Mouse (Mus musculus): ENCODE data around the gene Casc1. TPM values are rescaled to one million over a fixed set of nuclear protein-coding genes. Genes with fewer than 3 reads are reported as not detected.
"Not testable (repeated sequence)": the region's sequence is repeated elsewhere in the genome, so short reads cannot be mapped to it uniquely, and the experiment has no call there.

The Casc1 gene
- total RNA-seq, 2 experiments from 2014 or later = 1.4 to 1.9 TPM

DNA sequence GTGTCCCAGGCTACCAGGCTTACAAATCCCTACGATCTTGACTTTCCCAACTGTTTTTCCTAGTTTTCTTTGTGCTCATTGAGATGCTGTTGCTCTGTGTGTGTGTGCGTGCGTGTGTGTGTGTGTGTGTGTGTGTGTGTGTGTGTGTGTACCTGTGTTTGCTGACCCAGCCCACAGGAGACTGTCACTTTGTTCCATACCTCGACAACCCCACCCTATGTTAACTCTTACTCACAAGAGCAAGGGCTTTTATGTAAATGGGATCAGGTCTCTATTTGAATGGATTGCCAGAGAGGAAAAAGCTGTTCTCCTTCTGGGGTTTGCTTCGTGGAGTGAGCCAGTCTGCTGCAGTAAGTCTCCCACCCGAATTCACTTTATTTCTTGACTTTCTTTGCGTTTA is 65.6 kb downstream of the Casc1 start:
- no peak overlapping the region for H3K27ac ChIP-seq
- DNase-seq (ENCODE audit: low spot score in 2 of 2) = no peak

DNA sequence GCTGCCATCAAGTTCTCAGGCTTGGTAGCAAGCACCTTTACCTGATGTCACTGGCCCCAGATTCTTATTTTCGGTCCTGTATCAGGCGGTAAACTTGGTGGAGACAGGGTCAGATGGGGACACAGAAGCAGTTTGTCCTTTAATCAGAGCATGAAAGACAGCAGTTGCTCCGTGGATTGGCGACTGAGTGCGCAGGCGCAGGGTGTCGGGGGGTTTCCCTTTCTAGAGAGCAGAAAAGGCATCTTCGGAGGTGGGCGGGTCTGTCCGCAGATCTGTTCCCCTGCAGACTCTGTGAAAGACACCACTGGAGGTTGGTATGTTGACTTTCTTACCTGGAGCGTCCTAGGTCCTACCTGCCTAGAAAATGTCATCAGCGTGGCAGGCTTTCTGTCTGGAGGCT is 69.0 kb downstream of the Casc1 start:
- no peak for DNase-seq (ENCODE audit: low spot score in 2 of 2)
- H3K27ac ChIP-seq = no peak overlapping the region
- TF ChIP-seq CTCF (conservative IDR thresholded peaks at IDR 0.05) = no peak
- H3K4me3 ChIP-seq = no peak overlapping the region

More for the DNA sequence above, 65.6 kb downstream of the Casc1 start:
- TF ChIP-seq CTCF (conservative IDR thresholded peaks at IDR 0.05) = no peak
- no peak overlapping the region for H3K4me3 ChIP-seq

DNA sequence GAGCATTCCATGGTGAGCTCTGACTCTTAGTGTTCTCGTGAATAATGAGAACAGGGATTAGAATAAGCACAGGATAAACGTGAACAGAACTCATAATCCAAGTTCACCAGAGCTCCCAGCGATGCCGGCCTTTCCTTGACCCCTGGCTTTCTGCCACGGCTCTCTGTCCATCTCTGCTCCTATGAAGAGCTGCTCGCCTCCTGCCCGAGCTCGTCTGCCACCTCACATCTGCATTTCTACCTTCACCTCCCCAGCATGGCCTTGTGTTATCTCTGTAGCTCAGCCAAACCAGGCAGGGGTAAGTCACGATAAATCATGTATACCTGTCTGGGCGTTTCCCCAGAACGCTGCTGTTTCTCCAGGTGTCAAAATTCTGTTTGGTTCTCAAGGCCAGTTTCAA is 70.1 kb downstream of the Casc1 start:
- no peak overlapping the region for H3K4me3 ChIP-seq
- no peak for DNase-seq (ENCODE audit: low spot score in 2 of 2)
- H3K27ac ChIP-seq = no peak overlapping the region
- TF ChIP-seq CTCF (conservative IDR thresholded peaks at IDR 0.05) = no peak

DNA sequence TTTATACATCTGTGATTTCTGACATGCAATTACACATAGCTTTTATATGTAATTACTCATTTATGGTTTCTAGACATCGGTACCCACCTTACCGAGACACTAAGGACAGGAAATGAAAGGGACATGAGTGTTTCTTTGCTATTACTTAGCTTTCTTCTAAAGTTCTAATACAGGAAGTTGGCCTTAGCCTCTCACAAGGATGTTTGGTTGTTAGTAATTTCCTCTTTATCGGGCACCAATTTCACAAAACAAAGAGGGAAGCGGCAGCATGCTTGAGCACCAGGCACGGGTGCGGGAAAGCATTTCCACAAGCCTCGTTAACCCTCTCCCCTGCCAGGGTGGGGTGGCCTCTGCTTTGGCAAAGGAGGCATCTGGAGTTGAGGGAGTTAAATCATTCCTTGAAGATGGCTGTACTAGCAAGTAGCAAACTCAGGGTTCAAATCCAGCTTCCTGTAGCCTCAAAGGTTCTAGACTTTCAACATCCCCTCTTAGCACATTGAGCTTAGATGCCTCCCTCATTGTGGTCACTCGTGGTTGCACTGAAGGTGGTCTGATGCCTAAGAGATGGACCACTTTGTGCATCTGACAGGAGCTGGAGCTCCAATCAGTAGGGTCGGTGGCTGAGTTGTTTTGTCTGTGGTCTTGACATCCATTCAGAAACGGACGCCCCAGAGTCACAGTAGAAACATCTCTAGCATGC is 70.9 kb downstream of the Casc1 start:
- Histone ChIP-seq H3K27ac (no peak overlapping the region), H3K4me3 (no peak overlapping the region)
- no peak for DNase-seq (ENCODE audit: low spot score in 2 of 2)
- TF ChIP-seq CTCF (conservative IDR thresholded peaks at IDR 0.05) = no peak

DNA sequence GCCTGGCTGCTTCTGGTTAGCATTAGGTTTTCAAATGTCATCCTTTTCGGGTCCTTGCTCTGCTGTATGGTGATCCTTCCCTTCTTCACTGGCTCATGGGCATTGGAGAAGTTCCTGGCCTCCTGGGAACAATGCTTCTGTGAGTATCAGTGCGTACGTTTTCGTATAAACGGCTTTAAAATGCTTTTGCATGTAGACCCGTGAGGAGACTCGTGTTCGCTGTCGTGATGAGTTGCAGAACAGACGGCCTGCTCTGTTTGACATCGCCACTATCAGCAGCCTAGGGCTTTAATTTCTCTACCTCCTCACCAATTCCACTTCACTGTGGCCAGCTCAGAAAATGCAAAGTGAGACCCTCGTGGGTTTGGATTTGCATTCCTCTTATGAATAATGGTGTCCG is 71.6 kb downstream of the Casc1 start:
- no peak for TF ChIP-seq CTCF (conservative IDR thresholded peaks at IDR 0.05)
- H3K27ac ChIP-seq = no peak overlapping the region
- no peak overlapping the region for H3K4me3 ChIP-seq
- no peak for DNase-seq (ENCODE audit: low spot score in 2 of 2)

DNA sequence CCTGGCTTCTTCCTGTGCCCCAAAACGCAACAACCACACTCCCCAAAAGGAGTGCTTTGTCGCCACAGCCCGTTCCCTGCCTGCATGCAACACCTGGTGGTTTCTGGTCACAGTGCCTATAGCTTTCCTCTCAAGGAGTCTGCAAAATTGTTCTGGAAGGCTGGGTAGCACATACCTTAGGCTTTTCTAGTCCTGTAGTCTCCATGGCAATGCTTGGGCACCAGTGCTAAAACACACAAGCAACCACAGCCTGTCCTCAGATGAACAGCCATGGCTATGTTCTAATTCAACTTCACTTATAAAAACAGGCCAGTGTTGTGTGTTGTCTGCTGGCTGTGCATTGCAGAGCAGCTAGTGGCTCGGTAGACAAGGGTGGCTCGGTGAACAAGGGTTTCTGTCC is 74.0 kb downstream of the Casc1 start:
- Histone ChIP-seq H3K27ac (no peak overlapping the region), H3K4me3 (no peak overlapping the region)
- DNase-seq (ENCODE audit: low spot score in 2 of 2) = no peak
- no peak for TF ChIP-seq CTCF (conservative IDR thresholded peaks at IDR 0.05)

DNA sequence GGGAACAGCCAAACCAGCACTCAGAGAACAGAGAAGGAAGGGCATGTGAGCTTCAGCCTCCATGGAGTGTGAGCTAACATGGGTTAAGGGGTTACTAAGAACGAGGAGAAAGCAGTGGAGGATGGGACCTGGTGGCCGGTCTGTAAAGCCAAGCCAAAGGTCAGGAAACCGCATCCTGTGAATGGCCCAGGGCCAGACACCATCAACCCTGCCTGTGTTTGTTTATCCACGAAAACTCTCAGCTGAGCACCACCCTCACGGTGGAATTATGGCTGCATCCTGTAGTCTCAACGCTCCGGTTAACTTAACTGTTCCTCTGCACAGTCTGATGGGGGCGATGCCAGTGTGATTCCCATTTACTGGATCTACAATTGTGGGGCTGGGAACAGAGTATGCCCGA is 75.0 kb downstream of the Casc1 start:
- no peak for TF ChIP-seq CTCF (conservative IDR thresholded peaks at IDR 0.05)
- Histone ChIP-seq H3K27ac (no peak overlapping the region), H3K4me3 (no peak overlapping the region)
- DNase-seq (ENCODE audit: low spot score in 2 of 2) = no peak

GRCm38 (mm10) chr6:145135295-145135694 is 75.5 kb downstream of the Casc1 start:
- no peak for DNase-seq (ENCODE audit: low spot score in 2 of 2)
- H3K27ac ChIP-seq = no peak overlapping the region
- no peak overlapping the region for H3K4me3 ChIP-seq
- no peak for TF ChIP-seq CTCF (conservative IDR thresholded peaks at IDR 0.05)

DNA sequence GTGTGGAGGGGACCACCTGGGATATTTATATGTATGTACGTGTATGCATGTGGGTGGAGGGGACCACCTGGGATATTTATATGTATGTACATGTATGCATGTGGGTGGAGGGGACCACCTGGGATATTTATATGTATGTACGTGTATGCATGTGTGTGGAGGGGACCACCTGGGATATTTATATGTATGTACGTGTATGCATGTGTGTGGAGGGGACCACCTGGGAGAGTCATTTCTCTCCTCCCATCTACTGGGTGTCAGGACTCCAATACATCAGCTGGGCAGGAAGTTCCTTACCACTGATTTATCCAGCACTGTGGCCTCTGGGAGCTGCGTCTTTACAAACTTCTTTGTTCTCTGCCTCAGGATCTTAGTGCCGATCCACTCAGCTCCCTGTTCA is 77.8 kb downstream of the Casc1 start:
- H3K27ac ChIP-seq; H3K4me3 ChIP-seq; DNase-seq (ENCODE audit: low spot score in 2 of 2): not testable (repeated sequence)

DNA sequence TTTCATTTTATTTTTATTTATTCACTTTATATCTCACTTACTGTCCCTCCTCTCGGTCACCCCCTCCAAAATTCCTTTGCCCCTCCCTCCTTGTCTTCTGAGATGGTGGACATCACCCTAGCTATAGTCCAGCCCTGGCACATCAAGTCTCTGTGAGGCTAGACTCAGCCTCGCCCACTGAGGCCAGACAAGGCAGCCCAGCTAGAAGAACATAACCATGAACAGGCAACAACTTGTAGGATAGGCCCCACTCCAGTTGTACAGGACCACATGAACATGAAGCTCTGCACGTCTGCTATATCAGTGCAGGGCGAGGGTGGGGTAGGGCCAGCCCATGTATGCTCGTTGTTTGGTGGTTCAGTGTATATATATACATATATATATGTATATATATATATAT is 78.8 kb downstream of the Casc1 start:
- no peak for TF ChIP-seq CTCF (conservative IDR thresholded peaks at IDR 0.05)
- no peak for DNase-seq (ENCODE audit: low spot score in 2 of 2)
- H3K4me3 ChIP-seq = no peak overlapping the region
- no peak overlapping the region for H3K27ac ChIP-seq

DNA sequence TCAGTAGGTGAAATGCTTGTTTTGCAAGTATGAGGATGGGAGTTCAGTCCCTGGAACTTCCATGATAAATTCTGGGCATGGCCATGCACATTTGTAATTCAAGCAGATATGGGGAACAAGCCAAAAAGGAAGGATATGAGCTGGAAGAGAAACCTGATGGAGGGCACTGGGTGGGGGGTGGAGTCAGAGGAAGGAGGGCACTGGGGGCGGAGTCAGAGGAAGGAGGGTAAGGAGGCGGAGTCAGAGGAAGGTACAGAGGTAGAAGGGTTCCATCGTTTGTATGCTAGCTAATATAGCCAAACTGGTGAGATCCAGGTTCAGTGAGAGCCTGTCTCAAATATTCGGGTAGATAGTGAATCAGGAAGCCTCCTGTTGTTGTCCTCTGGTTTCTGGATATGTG is 81.2 kb downstream of the Casc1 start:
- Histone ChIP-seq H3K4me3 (no peak overlapping the region), H3K27ac (no peak overlapping the region)
- no peak for TF ChIP-seq CTCF (conservative IDR thresholded peaks at IDR 0.05)
- no peak for DNase-seq (ENCODE audit: low spot score in 2 of 2)

DNA sequence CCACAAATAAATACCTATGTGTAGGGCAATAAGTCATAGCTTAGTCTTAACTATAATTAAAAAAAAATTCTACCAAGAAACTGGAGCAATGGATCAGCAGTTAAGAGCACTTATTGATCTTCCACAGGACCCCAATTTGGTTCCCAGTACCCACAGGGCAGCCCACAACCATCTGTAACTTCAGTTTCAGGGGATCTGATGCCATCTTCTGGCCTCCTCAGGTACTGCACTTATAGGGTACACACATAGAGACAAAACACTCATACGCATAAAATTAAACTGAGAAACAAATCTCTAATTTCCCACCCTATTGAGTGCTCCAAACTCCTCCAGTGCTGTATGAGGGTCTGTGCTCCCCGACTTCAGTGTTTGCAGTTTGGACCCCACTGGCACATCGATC is 83.2 kb downstream of the Casc1 start:
- no peak overlapping the region for H3K27ac ChIP-seq
- DNase-seq (ENCODE audit: low spot score in 2 of 2) = no peak
- peak; percentile 56 for TF ChIP-seq CTCF (conservative IDR thresholded peaks at IDR 0.05)
- no peak overlapping the region for H3K4me3 ChIP-seq

- H3K4me3 ChIP-seq = no peak overlapping the region
- no peak for TF ChIP-seq CTCF (conservative IDR thresholded peaks at IDR 0.05)
- peak in 1 of 2 experiments; percentile 12 for DNase-seq (ENCODE audit: low spot score in 2 of 2)
- no peak overlapping the region for H3K27ac ChIP-seq
These were observed 85.2 kb downstream of the Casc1 start for GRCm38 (mm10) chr6:145125591-145126113.

Other genes starting within 250 kb of the Casc1 start
- gene Bcat1, start 134.8 kb downstream of the Casc1 start, total RNA-seq (2021) = 100 to 1,000 TPM in 1 of 2 experiments, 10 to 100 TPM in 1; 96.8 to 105 TPM
- gene Lrmp, start 95.4 kb downstream of the Casc1 start, total RNA-seq (2021) = 1 to 10 TPM; 3.8 to 6.1 TPM
- 10 to 100 TPM; 21.9 to 28.1 TPM for gene Etfrf1, start 129 bp upstream of the Casc1 start, total RNA-seq (2021)
- 10 to 100 TPM; 69.7 to 73.6 TPM for gene Kras, start 39.2 kb upstream of the Casc1 start, total RNA-seq (2021)

Measured in layer of hippocampus, adult 2 months (tissue).